Mouse (Mus musculus): ENCODE results near the gene Ninj2.

Gene Ninj2

GRCm38 (mm10) chr6:120174602-120175115, 81.5 kb downstream of the Ninj2 start:
- DNase-seq (ENCODE audit: low read depth in 1 of 2, low spot score in 2 of 2), result no peak

GRCm38 (mm10) chr6:120175650-120176049, 82.5 kb downstream of the Ninj2 start:
- DNase-seq (ENCODE audit: low read depth in 1 of 2, low spot score in 2 of 2), result no peak

GRCm38 (mm10) chr6:120179044-120179755, 86.0 kb downstream of the Ninj2 start:
- no peak for DNase-seq (ENCODE audit: low read depth in 1 of 2, low spot score in 2 of 2)

- DNase-seq (ENCODE audit: low read depth in 1 of 2, low spot score in 2 of 2), result peak in 1 of 2 experiments; percentile 20
Observed at GRCm38 (mm10) chr6:120179756-120180206, 86.6 kb downstream of the Ninj2 start.

- DNase-seq (ENCODE audit: low read depth in 1 of 2, low spot score in 2 of 2), result no peak
Observed at GRCm38 (mm10) chr6:120180492-120180891, 87.3 kb downstream of the Ninj2 start.

- no peak for DNase-seq (ENCODE audit: low read depth in 1 of 2, low spot score in 2 of 2)
Observed at GRCm38 (mm10) chr6:120182160-120182559, 89.0 kb downstream of the Ninj2 start.

- DNase-seq (ENCODE audit: low read depth in 1 of 2, low spot score in 2 of 2), result no peak
Observed at GRCm38 (mm10) chr6:120183771-120184170, 90.6 kb downstream of the Ninj2 start.

GRCm38 (mm10) chr6:120185012-120185730, 92.0 kb downstream of the Ninj2 start:
- no peak for DNase-seq (ENCODE audit: low read depth in 1 of 2, low spot score in 2 of 2)

GRCm38 (mm10) chr6:120185756-120186155, 92.6 kb downstream of the Ninj2 start:
- no peak for DNase-seq (ENCODE audit: low read depth in 1 of 2, low spot score in 2 of 2)

- DNase-seq (ENCODE audit: low read depth in 1 of 2, low spot score in 2 of 2), result no peak
Observed at GRCm38 (mm10) chr6:120186594-120186993, 93.4 kb downstream of the Ninj2 start.

- peak in 1 of 2 experiments; percentile 60 for DNase-seq (ENCODE audit: low read depth in 1 of 2, low spot score in 2 of 2)
Observed at GRCm38 (mm10) chr6:120187587-120188176, 94.5 kb downstream of the Ninj2 start.

- no peak for DNase-seq (ENCODE audit: low read depth in 1 of 2, low spot score in 2 of 2)
Observed at GRCm38 (mm10) chr6:120188376-120189235, 95.5 kb downstream of the Ninj2 start.

- peak in 1 of 2 experiments; percentile 29 for DNase-seq (ENCODE audit: low read depth in 1 of 2, low spot score in 2 of 2)
Observed at GRCm38 (mm10) chr6:120189287-120189686, 96.1 kb downstream of the Ninj2 start.

- DNase-seq (ENCODE audit: low read depth in 1 of 2, low spot score in 2 of 2), result no peak
Observed at GRCm38 (mm10) chr6:120190365-120190764, 97.2 kb downstream of the Ninj2 start.

- no peak for DNase-seq (ENCODE audit: low read depth in 1 of 2, low spot score in 2 of 2)
Observed at GRCm38 (mm10) chr6:120190912-120191311, 97.8 kb downstream of the Ninj2 start.

GRCm38 (mm10) chr6:120191396-120192170, 98.4 kb downstream of the Ninj2 start:
- DNase-seq (ENCODE audit: low read depth in 1 of 2, low spot score in 2 of 2), result no peak

- DNase-seq (ENCODE audit: low read depth in 1 of 2, low spot score in 2 of 2), result no peak
Observed at GRCm38 (mm10) chr6:120192211-120192870, 99.2 kb downstream of the Ninj2 start.

GRCm38 (mm10) chr6:120193174-120193573, 100.0 kb downstream of the Ninj2 start:
- peak; percentile 57 to 67 for DNase-seq (ENCODE audit: low read depth in 1 of 2, low spot score in 2 of 2)

GRCm38 (mm10) chr6:120193793-120194192, 100.6 kb downstream of the Ninj2 start:
- no peak for DNase-seq (ENCODE audit: low read depth in 1 of 2, low spot score in 2 of 2)

All from monocyte, adult 2 months (primary cell).